Mouse (Mus musculus): ENCODE results near the gene Mastl. TPM values are rescaled to one million over a fixed set of nuclear protein-coding genes. Genes with fewer than 3 reads are reported as not detected.

Mastl gene
- polyA plus RNA-seq (2015; fragmentation: Illumina TruSeq; extraction: RNeasy Lipid Tissue Mini Kit (QIAGEN cat#74804); ENCODE audit: low read depth, low replicate concordance), result 0.52 TPM

DNA sequence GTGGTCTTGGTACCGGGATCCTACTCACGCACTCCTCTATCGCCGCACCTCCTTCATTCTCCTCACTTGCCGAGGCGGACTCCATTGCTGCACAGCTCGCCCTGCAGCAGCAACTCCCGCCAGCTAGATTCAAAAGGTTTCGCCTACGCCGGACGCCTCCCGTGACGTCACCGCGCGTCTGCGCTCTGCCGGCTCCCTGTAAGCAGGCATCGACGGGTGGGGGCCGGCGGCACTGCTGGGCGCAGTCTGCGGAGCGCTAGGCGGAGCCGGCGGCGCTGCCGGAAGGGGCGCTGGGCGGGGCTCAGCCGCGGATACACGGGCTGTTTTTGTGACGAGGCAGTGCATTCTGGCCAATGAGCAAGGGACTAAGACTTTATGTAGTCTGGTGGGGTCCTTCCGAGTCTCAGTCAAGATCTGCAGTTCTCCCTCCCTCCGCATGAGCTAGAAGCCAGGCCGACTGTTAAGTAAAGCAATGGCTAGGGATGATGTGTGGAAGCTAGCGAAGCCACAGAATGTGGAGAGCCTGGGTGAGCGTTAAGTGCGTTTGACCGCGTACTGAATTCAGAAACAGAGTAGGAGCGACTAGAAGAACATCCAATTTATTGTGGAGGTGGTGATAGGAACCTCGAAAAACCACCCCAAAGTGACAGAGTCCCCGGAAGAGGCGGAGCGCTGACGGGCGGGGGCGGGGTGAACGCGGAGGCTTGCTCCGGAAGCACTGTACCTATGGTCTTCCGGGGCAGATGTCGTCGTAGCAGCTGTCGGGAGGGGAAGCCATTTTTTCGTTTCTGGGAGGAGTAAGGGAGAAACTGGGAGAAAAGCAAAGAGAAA, at the start of gene Mastl, which contains the start of gene Yme1l1:
Gene Mastl, minus strand, starts transcription at position 248 of the 831 bp plus-strand sequence.
Gene Yme1l1, plus strand, starts transcription at position 593 of the 831 bp plus-strand sequence.

DNA sequence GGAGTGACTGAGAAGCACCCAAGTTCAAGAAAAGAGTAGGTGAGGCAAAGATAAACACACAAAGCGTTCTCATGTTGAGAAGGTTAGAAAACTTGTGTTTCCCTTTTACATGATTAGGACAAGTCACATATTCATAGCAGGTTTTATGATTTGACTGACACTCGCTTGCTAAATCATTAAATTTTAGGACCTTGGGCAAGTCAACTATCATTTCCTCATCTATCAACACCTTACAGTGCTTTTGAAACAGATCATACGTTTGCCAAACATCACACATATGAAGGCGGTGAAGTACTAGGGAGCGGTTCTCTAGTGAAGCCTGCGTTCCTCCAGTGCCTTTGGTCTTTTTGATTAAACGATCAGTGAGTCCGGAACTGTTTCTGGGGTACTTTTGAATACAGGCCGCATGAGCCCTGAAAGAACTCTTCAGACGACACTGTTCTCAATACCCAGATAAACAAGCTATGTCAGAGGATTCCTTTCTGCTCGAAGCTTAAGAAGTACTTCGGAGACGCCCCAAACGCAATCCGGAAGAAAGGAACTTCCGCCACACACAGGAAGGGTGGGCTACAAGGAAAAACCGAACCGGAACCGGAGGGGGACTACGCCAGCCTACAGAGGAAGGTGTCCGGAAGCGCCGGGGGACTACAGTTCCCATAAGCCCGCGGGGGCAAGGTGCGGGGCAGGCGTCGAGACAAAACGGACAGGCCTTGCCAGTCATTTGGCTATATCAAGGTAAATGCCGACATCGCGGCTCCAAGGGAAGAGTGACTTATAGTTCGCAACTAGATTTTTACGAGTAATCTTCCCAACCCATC, 88.1 kb downstream of the Mastl start, which contains the start of gene Acbd5:
Gene Acbd5, plus strand, starts transcription at position 616 of the 818 bp plus-strand sequence.

Other genes starting within 250 kb of the Mastl start
- gene Abi1, start 115.8 kb downstream of the Mastl start, polyA plus RNA-seq (2015; fragmentation: Illumina TruSeq; extraction: RNeasy Lipid Tissue Mini Kit (QIAGEN cat#74804); ENCODE audit: low read depth, low replicate concordance), result 128 TPM
- gene Acbd5, start 87.9 kb downstream of the Mastl start, polyA plus RNA-seq (2015; fragmentation: Illumina TruSeq; extraction: RNeasy Lipid Tissue Mini Kit (QIAGEN cat#74804); ENCODE audit: low read depth, low replicate concordance), result 68.0 TPM
- gene Yme1l1, start 345 bp upstream of the Mastl start, polyA plus RNA-seq (2015; fragmentation: Illumina TruSeq; extraction: RNeasy Lipid Tissue Mini Kit (QIAGEN cat#74804); ENCODE audit: low read depth, low replicate concordance), result 69.1 TPM
- gene 4931423N10Rik, start 51.5 kb upstream of the Mastl start, polyA plus RNA-seq (2015; fragmentation: Illumina TruSeq; extraction: RNeasy Lipid Tissue Mini Kit (QIAGEN cat#74804); ENCODE audit: low read depth, low replicate concordance), result 0.24 TPM
- gene Nxph2, start 165.2 kb upstream of the Mastl start, polyA plus RNA-seq (2015; fragmentation: Illumina TruSeq; extraction: RNeasy Lipid Tissue Mini Kit (QIAGEN cat#74804); ENCODE audit: low read depth, low replicate concordance), result 3.0 TPM

Data from brain, adult 10 weeks (tissue).